Mouse (Mus musculus): ENCODE results near the gene Kdm2a. TPM values are rescaled to one million over a fixed set of nuclear protein-coding genes. Genes with fewer than 3 reads are reported as not detected.

Gene Kdm2a
- polyA plus RNA-seq, 1 experiment from 2014 or later = 31.4 TPM

GRCm38 (mm10) chr19:4349455-4349854, 48.6 kb downstream of the Kdm2a start:
- H3K9me3 ChIP-seq (ENCODE audit: control insufficient read depth, low read length) = no peaks in the 10 kb centered on the region
- H3K4me1 ChIP-seq (ENCODE audit: control insufficient read depth, insufficient read depth, low read length) = no peaks in the 10 kb centered on the region
- H3K4me2 ChIP-seq (ENCODE audit: low read depth, low read length) = no peak overlapping the region
- no peak overlapping the region for H3K9ac ChIP-seq (ENCODE audit: low read depth, low read length)
- H3K27me3 ChIP-seq (replicated peaks; ENCODE audit: control insufficient read depth, insufficient read depth, low read length) = no peaks in the 10 kb centered on the region
- WGBS = 89% methylated on average over 2 of the region's 2 CpGs
- H3K4me3 ChIP-seq (ENCODE audit: low read length) = no peak overlapping the region
- no peak for ATAC-seq
- no peak overlapping the region for H3K27ac ChIP-seq (ENCODE audit: low read length)
- H3K36me3 ChIP-seq (ENCODE audit: control insufficient read depth, insufficient read depth, low read length) = peaks cover 17% of the 10 kb centered on the region

GRCm38 (mm10) chr19:4346479-4346878, 51.6 kb downstream of the Kdm2a start:
- 81% methylated on average over 1 of the region's 1 CpGs for WGBS
- Histone ChIP-seq H3K27me3 (replicated peaks; ENCODE audit: control insufficient read depth, insufficient read depth, low read length) (no peaks in the 10 kb centered on the region), H3K4me1 (ENCODE audit: control insufficient read depth, insufficient read depth, low read length) (no peaks in the 10 kb centered on the region), H3K4me3 (ENCODE audit: low read length) (no peak overlapping the region), H3K27ac (ENCODE audit: low read length) (no peak overlapping the region), H3K9ac (ENCODE audit: low read depth, low read length) (no peak overlapping the region), H3K4me2 (ENCODE audit: low read depth, low read length) (no peak overlapping the region), H3K36me3 (ENCODE audit: control insufficient read depth, insufficient read depth, low read length) (peaks cover 17% of the 10 kb centered on the region), H3K9me3 (ENCODE audit: control insufficient read depth, low read length) (no peaks in the 10 kb centered on the region)
- no peak for ATAC-seq

DNA sequence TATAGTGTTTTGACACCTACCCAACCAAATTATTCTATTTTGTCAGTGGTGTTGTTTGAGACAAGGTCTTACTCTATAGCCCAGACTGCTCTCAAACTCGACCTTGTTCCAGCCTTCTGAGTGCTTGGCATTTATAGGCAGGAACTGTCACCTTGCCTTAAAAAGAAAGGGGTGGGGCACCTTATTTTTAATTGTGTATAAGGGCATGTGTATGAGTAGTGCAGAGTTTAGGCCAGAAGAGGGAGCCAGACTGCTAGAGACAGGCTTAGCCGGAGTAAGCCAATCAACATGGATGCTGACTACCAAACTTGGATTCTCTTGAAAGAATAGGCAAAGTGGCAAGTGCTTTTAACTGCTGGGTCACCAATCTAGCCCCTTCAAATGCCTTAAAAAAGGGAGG, 59.9 kb downstream of the Kdm2a start:
- no peak overlapping the region for H3K4me3 ChIP-seq (ENCODE audit: low read length)
- no peak overlapping the region for H3K9ac ChIP-seq (ENCODE audit: low read depth, low read length)
- H3K27ac ChIP-seq (ENCODE audit: low read length) = no peak overlapping the region
- peaks cover 10% of the 10 kb centered on the region; the same call in 1 of the 2 replicates for H3K4me1 ChIP-seq (ENCODE audit: control insufficient read depth, insufficient read depth, low read length)
- H3K27me3 ChIP-seq (replicated peaks; ENCODE audit: control insufficient read depth, insufficient read depth, low read length) = no peaks in the 10 kb centered on the region
- peaks cover under 1% of the 10 kb centered on the region; the same call in 1 of the 2 replicates for H3K36me3 ChIP-seq (ENCODE audit: control insufficient read depth, insufficient read depth, low read length)
- 35% methylated on average over 2 of the region's 2 CpGs for WGBS
- no peaks in the 10 kb centered on the region for H3K9me3 ChIP-seq (ENCODE audit: control insufficient read depth, low read length)
- ATAC-seq = no peak
- no peak overlapping the region for H3K4me2 ChIP-seq (ENCODE audit: low read depth, low read length)

DNA sequence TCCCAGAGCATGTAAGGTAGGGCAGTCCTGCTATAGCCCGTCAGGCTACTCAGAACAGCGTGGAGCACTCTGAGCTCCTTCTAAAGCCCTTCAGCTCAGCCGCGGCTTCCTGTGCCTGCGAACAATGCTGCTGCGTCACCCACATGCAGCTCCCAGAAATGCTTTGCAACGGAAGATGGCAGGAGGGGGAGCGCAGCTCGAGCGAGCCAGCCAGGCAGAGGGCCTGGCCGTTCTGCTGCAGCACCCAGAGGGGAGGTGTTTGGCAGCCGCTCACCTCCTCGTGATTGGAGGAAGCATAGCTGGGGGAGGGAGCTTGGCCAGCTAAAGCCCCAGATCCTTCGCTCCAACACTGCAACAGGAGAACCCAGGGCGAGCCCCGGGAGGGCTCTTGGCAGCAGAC, 64.3 kb downstream of the Kdm2a start:
- WGBS = 0% methylated on average over 16 of the region's 16 CpGs
- Histone ChIP-seq H3K4me1 (ENCODE audit: control insufficient read depth, insufficient read depth, low read length) (peaks cover 26% of the 10 kb centered on the region), H3K4me3 (ENCODE audit: low read length) (peak overlapping the region; percentile 64), H3K36me3 (ENCODE audit: control insufficient read depth, insufficient read depth, low read length) (peaks cover 6% of the 10 kb centered on the region), H3K9me3 (ENCODE audit: control insufficient read depth, low read length) (no peaks in the 10 kb centered on the region), H3K9ac (ENCODE audit: low read depth, low read length) (peak overlapping the region; percentile 78), H3K27me3 (replicated peaks; ENCODE audit: control insufficient read depth, insufficient read depth, low read length) (no peaks in the 10 kb centered on the region), H3K4me2 (ENCODE audit: low read depth, low read length) (peak overlapping the region; percentile 80), H3K27ac (ENCODE audit: low read length) (peak overlapping the region; percentile 95)
- peak; percentile 97 for ATAC-seq

- Histone ChIP-seq H3K4me2 (ENCODE audit: low read depth, low read length) (peak overlapping the region; percentile 80), H3K4me3 (ENCODE audit: low read length) (peak overlapping the region; percentile 64), H3K27me3 (replicated peaks; ENCODE audit: control insufficient read depth, insufficient read depth, low read length) (no peaks in the 10 kb centered on the region), H3K4me1 (ENCODE audit: control insufficient read depth, insufficient read depth, low read length) (peaks cover 26% of the 10 kb centered on the region), H3K9me3 (ENCODE audit: control insufficient read depth, low read length) (no peaks in the 10 kb centered on the region), H3K9ac (ENCODE audit: low read depth, low read length) (peak overlapping the region; percentile 78), H3K36me3 (ENCODE audit: control insufficient read depth, insufficient read depth, low read length) (peaks cover 7% of the 10 kb centered on the region), H3K27ac (ENCODE audit: low read length) (peak overlapping the region; percentile 95)
- ATAC-seq = peak; percentile 39
- 1% methylated on average over 13 of the region's 13 CpGs for WGBS
Measured at GRCm38 (mm10) chr19:4333100-4333775, 64.8 kb downstream of the Kdm2a start.

GRCm38 (mm10) chr19:4332653-4333052, 65.4 kb downstream of the Kdm2a start:
- under 1% methylated on average over 4 of the region's 4 CpGs for WGBS
- Histone ChIP-seq H3K4me2 (ENCODE audit: low read depth, low read length) (peak overlapping the region; percentile 80), H3K4me1 (ENCODE audit: control insufficient read depth, insufficient read depth, low read length) (peaks cover 26% of the 10 kb centered on the region), H3K27ac (ENCODE audit: low read length) (peak overlapping the region; percentile 95), H3K9me3 (ENCODE audit: control insufficient read depth, low read length) (no peaks in the 10 kb centered on the region), H3K36me3 (ENCODE audit: control insufficient read depth, insufficient read depth, low read length) (peaks cover 13% of the 10 kb centered on the region), H3K9ac (ENCODE audit: low read depth, low read length) (peak overlapping the region; percentile 78), H3K4me3 (ENCODE audit: low read length) (peak overlapping the region; percentile 64), H3K27me3 (replicated peaks; ENCODE audit: control insufficient read depth, insufficient read depth, low read length) (no peaks in the 10 kb centered on the region)
- 0 out of 2 replicates have a peak, but pooled peaks have one; percentile 29 for ATAC-seq

DNA sequence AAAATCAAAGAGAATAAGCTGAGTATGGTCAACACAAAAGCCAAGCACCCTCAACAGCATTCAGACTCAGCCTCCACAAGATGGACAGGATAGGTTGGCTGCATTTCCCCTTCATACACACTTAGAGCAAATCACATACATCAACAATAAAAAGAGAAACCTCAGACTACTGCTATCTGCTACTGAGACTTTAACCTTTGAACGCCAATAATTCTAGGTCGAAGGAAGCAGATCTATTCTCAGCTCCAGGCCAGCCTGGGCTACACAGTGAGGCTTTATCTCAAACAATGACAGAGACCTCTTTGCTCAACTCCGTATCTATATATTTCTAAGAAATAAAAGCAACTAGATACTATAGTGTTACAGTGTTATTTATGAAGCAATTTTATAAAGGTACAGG, 66.8 kb downstream of the Kdm2a start:
- Histone ChIP-seq H3K27me3 (replicated peaks; ENCODE audit: control insufficient read depth, insufficient read depth, low read length) (no peaks in the 10 kb centered on the region), H3K9me3 (ENCODE audit: control insufficient read depth, low read length) (no peaks in the 10 kb centered on the region), H3K9ac (ENCODE audit: low read depth, low read length) (no peak overlapping the region), H3K27ac (ENCODE audit: low read length) (peak overlapping the region; percentile 75), H3K36me3 (ENCODE audit: control insufficient read depth, insufficient read depth, low read length) (peaks cover 15% of the 10 kb centered on the region), H3K4me1 (ENCODE audit: control insufficient read depth, insufficient read depth, low read length) (peaks cover 26% of the 10 kb centered on the region), H3K4me3 (ENCODE audit: low read length) (no peak overlapping the region), H3K4me2 (ENCODE audit: low read depth, low read length) (peak overlapping the region; percentile 26)
- WGBS = 67% methylated on average over 3 of the region's 3 CpGs
- peak; percentile 34 for ATAC-seq

DNA sequence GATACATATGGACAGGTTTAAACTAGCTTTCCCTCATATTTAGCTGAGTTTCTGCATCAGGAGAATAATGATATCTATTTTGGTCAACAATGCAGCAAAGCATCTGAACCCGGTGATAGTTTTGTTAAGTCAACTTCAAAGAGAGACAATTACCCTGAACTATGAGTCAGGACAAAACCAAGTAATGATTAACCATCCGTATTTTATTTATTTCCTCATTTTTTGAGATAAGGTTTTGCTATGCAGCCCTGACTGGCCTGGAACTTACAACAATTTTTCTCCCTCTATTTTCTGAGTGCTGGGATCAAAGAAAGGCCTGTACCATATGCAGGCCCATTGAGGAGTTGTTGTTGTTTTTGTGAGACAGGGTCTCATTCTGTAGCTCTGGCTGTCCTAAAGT, 67.5 kb downstream of the Kdm2a start:
- WGBS = 62% methylated on average over 2 of the region's 2 CpGs
- Histone ChIP-seq H3K27ac (ENCODE audit: low read length) (peak overlapping the region; percentile 75), H3K4me1 (ENCODE audit: control insufficient read depth, insufficient read depth, low read length) (peaks cover 26% of the 10 kb centered on the region), H3K9me3 (ENCODE audit: control insufficient read depth, low read length) (no peaks in the 10 kb centered on the region), H3K27me3 (replicated peaks; ENCODE audit: control insufficient read depth, insufficient read depth, low read length) (no peaks in the 10 kb centered on the region), H3K4me2 (ENCODE audit: low read depth, low read length) (peak overlapping the region; percentile 26), H3K36me3 (ENCODE audit: control insufficient read depth, insufficient read depth, low read length) (peaks cover 20% of the 10 kb centered on the region), H3K4me3 (ENCODE audit: low read length) (no peak overlapping the region), H3K9ac (ENCODE audit: low read depth, low read length) (no peak overlapping the region)
- ATAC-seq = no peak

- Histone ChIP-seq H3K9me3 (ENCODE audit: control insufficient read depth, low read length) (no peaks in the 10 kb centered on the region), H3K4me3 (ENCODE audit: low read length) (no peak overlapping the region), H3K27ac (ENCODE audit: low read length) (no peak overlapping the region), H3K36me3 (ENCODE audit: control insufficient read depth, insufficient read depth, low read length) (peaks cover 29% of the 10 kb centered on the region), H3K27me3 (replicated peaks; ENCODE audit: control insufficient read depth, insufficient read depth, low read length) (no peaks in the 10 kb centered on the region), H3K9ac (ENCODE audit: low read depth, low read length) (no peak overlapping the region), H3K4me1 (ENCODE audit: control insufficient read depth, insufficient read depth, low read length) (peaks cover 17% of the 10 kb centered on the region), H3K4me2 (ENCODE audit: low read depth, low read length) (no peak overlapping the region)
- no peak for ATAC-seq
- 96% methylated on average over 8 of the region's 8 CpGs for WGBS
Measured at GRCm38 (mm10) chr19:4328737-4329304, 69.3 kb downstream of the Kdm2a start.

Data from intestine, embryonic 16.5 days (tissue).